Mouse (Mus musculus) limb, embryonic 12.5 days (tissue): ENCODE results near the gene Prl7a2. TPM values are rescaled to one million over a fixed set of nuclear protein-coding genes. Genes with fewer than 3 reads are reported as not detected.

Source experiments
- ATAC-seq: fragments of 200-750 bp; cut with Nextera tagmentation; 2 replicates; pipeline ENCODE4 v1.8.0; 2017; ENCODE audit warnings: low read depth, moderate TSS enrichment; ENCODE audit not compliant: insufficient number of reproducible peaks, insufficient read depth, low FRiP score, low TSS enrichment
- H3K27ac ChIP-seq: fragments of 300-500 bp; sonication (generic); 2 replicates; pipeline ENCODE4 v1.5.1; 2016; ENCODE audit warnings: mild to moderate bottlenecking, moderate library complexity
- H3K27me3 ChIP-seq: fragments of 300-500 bp; sonication (generic); 2 replicates; pipeline ENCODE4 v1.6.1; 2016; ENCODE audit warnings: mild to moderate bottlenecking, moderate library complexity
- H3K36me3 ChIP-seq: fragments of 300-500 bp; sonication (generic); 2 replicates; pipeline ENCODE4 v1.6.1; 2016; ENCODE audit warnings: mild to moderate bottlenecking, moderate library complexity
- H3K4me1 ChIP-seq: fragments of 300-500 bp; sonication (generic); replicated peaks from 2 replicates; pipeline ENCODE4 v1.6.1; 2016
- H3K4me2 ChIP-seq: fragments of 300-500 bp; sonication (generic); 2 replicates; pipeline ENCODE4 v1.6.1; 2016; ENCODE audit warnings: mild to moderate bottlenecking, moderate library complexity
- H3K4me3 ChIP-seq: fragments of 300-500 bp; sonication (generic); replicated peaks from 2 replicates; pipeline ENCODE4 v1.5.1; 2016; ENCODE audit warnings: mild to moderate bottlenecking
- H3K9ac ChIP-seq: fragments of 300-500 bp; sonication (generic); replicated peaks from 2 replicates; pipeline ENCODE4 v1.6.1; 2016; ENCODE audit warnings: mild to moderate bottlenecking, moderate library complexity
- H3K9me3 ChIP-seq: fragments of 300-500 bp; sonication (generic); 2 replicates; pipeline ENCODE4 v1.6.1; 2016; ENCODE audit warnings: mild to moderate bottlenecking, moderate library complexity
- WGBS: fragments of 180-500 bp; shearing (Covaris S2); methylation state at CpG from one replicate; pipeline ENCODE4 v1.1.7; 2016; 5-methylcytosine and 5-hydroxymethylcytosine counted together
- polyA plus RNA-seq: library from polyadenylated mRNA; unstranded; fragments of >200 nt; fragmentation: Nextera tagmentation; extraction: Ambion mirVana; gene quantifications from 2 replicates; pipeline ENCODE4 v1.2.1, GENCODE M21; 2016

The Prl7a2 gene
- not detected in 2 replicates for polyA plus RNA-seq

DNA sequence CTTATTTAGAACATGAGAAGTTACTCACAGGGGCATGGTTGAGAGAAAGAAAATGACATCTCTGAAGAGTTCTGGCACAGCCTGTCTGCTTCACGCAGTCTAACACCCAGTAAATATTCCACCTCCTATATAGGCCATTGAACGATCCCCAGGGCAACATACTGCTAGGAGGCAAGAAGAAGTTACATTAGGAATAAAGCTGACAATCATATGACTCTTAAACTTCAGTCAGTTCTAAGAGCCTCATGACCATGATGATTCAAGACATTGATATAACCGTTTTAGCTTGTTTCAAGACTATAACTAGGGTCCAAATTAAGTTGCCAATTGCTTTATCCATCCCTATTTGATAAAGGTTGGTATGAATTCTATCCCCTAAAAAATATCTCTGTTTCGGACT lies at the start of gene Prl7a2:
Gene Prl7a2, minus strand, starts transcription at position 101 of the 400 bp plus-strand sequence.
- Histone ChIP-seq H3K4me2 (no peak within 1 kb of the TSS), H3K36me3 (no peaks in the 10 kb centered on the region), H3K4me1 (no peaks in the 10 kb centered on the region), H3K9ac (no peak within 1 kb of the TSS), H3K27ac (no peak within 1 kb of the TSS), H3K9me3 (no peaks in the 10 kb centered on the region), H3K4me3 (no peak within 1 kb of the TSS), H3K27me3 (no peaks in the 10 kb centered on the region)
- WGBS: 86% methylated on average over 4 of the region's 4 CpGs
- no peak for ATAC-seq

DNA sequence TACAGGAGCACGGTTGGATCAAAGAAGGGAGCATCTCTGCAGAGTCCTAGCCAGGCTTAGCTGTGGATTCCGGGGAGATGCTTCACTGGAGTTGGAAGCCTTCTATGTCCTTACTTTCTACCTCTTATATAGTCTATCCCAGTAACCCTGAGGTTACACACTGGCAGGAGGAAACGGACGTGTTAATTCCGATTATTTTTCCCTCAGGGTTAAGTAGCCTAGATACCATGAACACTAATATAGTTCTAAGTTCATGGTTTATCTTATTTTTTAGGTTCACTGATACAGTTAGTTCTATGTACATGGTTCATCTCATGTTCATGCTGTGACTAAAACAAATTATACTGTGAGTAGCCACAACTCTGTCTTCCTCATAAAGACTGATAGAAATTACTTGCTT lies 48.8 kb upstream of the Prl7a2 start, which contains the start of gene Prl7d1:
Gene Prl7d1, minus strand, starts transcription at position 101 of the 400 bp plus-strand sequence.
- Histone ChIP-seq H3K27ac (no peak within 1 kb of the TSS), H3K27me3 (no peaks in the 10 kb centered on the region), H3K4me2 (no peak within 1 kb of the TSS), H3K4me3 (no peak within 1 kb of the TSS), H3K36me3 (no peaks in the 10 kb centered on the region), H3K9me3 (no peaks in the 10 kb centered on the region), H3K9ac (no peak within 1 kb of the TSS), H3K4me1 (no peaks in the 10 kb centered on the region)
- ATAC-seq: no peak
- WGBS: 86% methylated on average over 5 of the region's 5 CpGs

DNA sequence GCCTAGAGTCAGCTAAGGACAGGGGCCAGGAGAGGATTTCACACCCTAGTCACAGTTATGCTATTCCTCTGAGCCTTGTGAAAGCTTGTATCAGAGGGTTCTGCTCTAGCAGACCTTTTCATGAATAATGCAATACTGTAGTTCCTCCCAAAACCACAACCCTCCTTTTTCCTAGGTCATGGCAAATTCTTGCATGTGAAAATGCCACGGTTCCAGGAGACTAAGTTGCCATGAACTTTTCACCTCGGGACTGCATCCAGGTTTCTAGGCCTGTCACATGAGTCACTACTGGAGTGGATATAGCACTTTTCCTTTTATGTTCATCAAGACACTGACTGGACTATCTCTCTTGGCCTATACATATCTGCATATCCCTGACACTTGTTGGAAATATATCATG lies 38.7 kb upstream of the Prl7a2 start:
- Histone ChIP-seq H3K4me2 (no peak overlapping the region), H3K4me1 (no peaks in the 10 kb centered on the region), H3K36me3 (no peaks in the 10 kb centered on the region), H3K27ac (no peak overlapping the region), H3K9ac (no peak overlapping the region), H3K9me3 (no peaks in the 10 kb centered on the region), H3K4me3 (no peak overlapping the region), H3K27me3 (no peaks in the 10 kb centered on the region)
- ATAC-seq: no peak
- WGBS: 81% methylated on average over 2 of the region's 2 CpGs

DNA sequence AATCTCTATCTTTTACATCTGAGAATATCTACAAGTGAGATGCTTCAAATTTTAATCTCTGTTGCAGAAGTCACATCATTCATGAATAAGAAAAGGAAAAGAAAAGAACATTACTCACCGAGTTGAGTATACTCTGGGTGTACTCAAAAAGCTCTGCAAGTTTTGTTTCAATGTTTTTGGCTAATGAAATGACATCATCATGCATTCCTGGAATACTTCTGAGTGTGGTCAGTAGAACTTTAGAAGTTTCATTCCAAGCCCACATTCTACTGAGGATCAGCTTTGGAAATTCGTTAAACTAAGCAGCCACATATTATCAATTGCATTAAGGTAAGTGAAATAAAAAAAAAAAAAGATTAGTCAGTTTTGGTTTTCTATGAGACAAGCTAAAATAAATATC lies 7.1 kb downstream of the Prl7a2 start:
- H3K9ac ChIP-seq: no peak overlapping the region
- H3K9me3 ChIP-seq: no peaks in the 10 kb centered on the region
- no peak overlapping the region for H3K4me2 ChIP-seq
- H3K4me3 ChIP-seq: no peak overlapping the region
- no peaks in the 10 kb centered on the region for H3K27me3 ChIP-seq
- no peaks in the 10 kb centered on the region for H3K4me1 ChIP-seq
- no peak overlapping the region for H3K27ac ChIP-seq
- ATAC-seq: no peak
- WGBS: 76% methylated on average over 2 of the region's 2 CpGs
- H3K36me3 ChIP-seq: no peaks in the 10 kb centered on the region

DNA sequence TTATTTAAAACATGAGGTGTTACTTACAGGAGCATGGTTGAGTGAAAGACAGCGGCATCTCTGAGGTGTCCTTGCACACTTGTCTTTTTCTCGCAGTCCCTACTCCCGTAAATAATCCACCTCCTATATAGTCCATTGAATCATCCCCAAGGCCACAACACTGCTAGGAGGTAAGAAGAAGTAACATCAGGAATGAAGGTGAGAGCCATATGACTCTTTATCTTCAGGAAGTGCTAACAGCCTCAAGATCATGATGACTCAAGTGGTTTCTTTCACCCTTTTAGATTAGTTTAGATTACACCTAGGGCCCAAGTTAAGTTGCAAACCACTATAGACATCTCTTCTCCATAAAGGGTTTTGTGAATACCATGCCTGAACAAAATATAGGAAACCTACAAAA lies 25.4 kb downstream of the Prl7a2 start, which contains the start of gene Prl7a1:
Gene Prl7a1, minus strand, starts transcription at position 101 of the 400 bp plus-strand sequence.
- no peaks in the 10 kb centered on the region for H3K36me3 ChIP-seq
- no peaks in the 10 kb centered on the region for H3K27me3 ChIP-seq
- ATAC-seq: no peak
- H3K4me3 ChIP-seq: no peak within 1 kb of the TSS
- H3K27ac ChIP-seq: no peak within 1 kb of the TSS
- no peaks in the 10 kb centered on the region for H3K9me3 ChIP-seq
- no peak within 1 kb of the TSS for H3K4me2 ChIP-seq
- no peaks in the 10 kb centered on the region for H3K4me1 ChIP-seq
- no peak within 1 kb of the TSS for H3K9ac ChIP-seq
- WGBS: 95% methylated on average over 3 of the region's 3 CpGs

DNA sequence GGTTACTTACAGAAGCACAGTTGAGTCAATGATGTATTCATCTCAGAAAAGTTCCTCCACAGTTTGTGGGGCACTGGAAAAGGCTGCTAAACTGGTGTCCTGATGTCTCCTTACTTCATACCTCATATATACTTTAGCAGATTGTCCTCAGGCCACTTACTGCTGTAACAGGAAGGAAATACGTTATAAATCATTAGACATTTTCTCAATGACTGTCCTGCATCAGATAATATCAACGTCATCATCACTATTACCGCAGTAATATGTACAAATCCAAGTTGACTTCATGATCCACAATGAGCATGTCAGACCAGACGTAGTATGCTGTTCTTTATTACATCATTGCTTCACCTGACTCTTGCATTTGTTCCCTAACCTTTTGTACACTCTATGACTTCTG lies 57.4 kb downstream of the Prl7a2 start, which contains the start of gene Prl7b1:
Gene Prl7b1, minus strand, starts transcription at position 101 of the 400 bp plus-strand sequence.
- no peak for ATAC-seq
- Histone ChIP-seq H3K9me3 (no peaks in the 10 kb centered on the region), H3K4me1 (no peaks in the 10 kb centered on the region), H3K27ac (no peak within 1 kb of the TSS), H3K36me3 (no peaks in the 10 kb centered on the region), H3K4me2 (no peak within 1 kb of the TSS), H3K4me3 (no peak within 1 kb of the TSS), H3K9ac (no peak within 1 kb of the TSS), H3K27me3 (no peaks in the 10 kb centered on the region)
- WGBS: 68% methylated on average over 4 of the region's 4 CpGs

Other genes with a start within 250 kb of the Prl7a2 start
- gene Prl8a6, start 229.3 kb downstream of the Prl7a2 start, polyA plus RNA-seq: not detected in 2 replicates
- not detected in 2 replicates for gene Prl8a8, start 154.8 kb downstream of the Prl7a2 start, polyA plus RNA-seq
- not detected in 2 replicates for gene Prl8a9, start 103.4 kb downstream of the Prl7a2 start, polyA plus RNA-seq
- gene Prl8a1, start 85.9 kb downstream of the Prl7a2 start, polyA plus RNA-seq: not detected in 2 replicates
- not detected in 2 replicates for gene Prl7b1, start 57.5 kb downstream of the Prl7a2 start, polyA plus RNA-seq
- not detected in 2 replicates for gene Prl7a1, start 25.5 kb downstream of the Prl7a2 start, polyA plus RNA-seq
- not detected in 2 replicates for gene Prl7d1, start 48.7 kb upstream of the Prl7a2 start, polyA plus RNA-seq
- gene Prl7c1, start 112.8 kb upstream of the Prl7a2 start, polyA plus RNA-seq: not detected in 2 replicates
- not detected in 2 replicates for gene Prl2a1, start 133.6 kb upstream of the Prl7a2 start, polyA plus RNA-seq
- not detected in 2 replicates for gene Prl2c1, start 181.3 kb upstream of the Prl7a2 start, polyA plus RNA-seq